Mouse (Mus musculus) v-Abl transformed pro-B cells (cell line): ENCODE data around the gene Gpt2.

ENCODE experiments used
- in situ Hi-C, 2 experiments: fragments of 400-800 bp; cut with MboI; formaldehyde crosslinking; loops; one replicate each; pipeline ENCODE4 v1.15.1; 2025; ENCODE audit not compliant: unreplicated experiment in 2 of 2

Gpt2 gene

GRCm38 (mm10) chr8:85563336-85563735 is 71.0 kb downstream of the Gpt2 start:
- in situ Hi-C loops: loop anchor here in 1 of 2 experiments (25.0 kb wide), 1 partner anchor 1349 kb away; no protein-coding TSS in a partner anchor

GRCm38 (mm10) chr8:85565186-85565585 is 72.8 kb downstream of the Gpt2 start:
- in situ Hi-C loops: loop anchor here in 1 of 2 experiments (25.0 kb wide), 1 partner anchor 1347 kb away; no protein-coding TSS in a partner anchor

GRCm38 (mm10) chr8:85567801-85568200 is 75.4 kb downstream of the Gpt2 start:
- in situ Hi-C loops: loop anchor here in 1 of 2 experiments (25.0 kb wide), 1 partner anchor 1344 kb away; no protein-coding TSS in a partner anchor

GRCm38 (mm10) chr8:85570466-85570865 is 78.1 kb downstream of the Gpt2 start:
- in situ Hi-C loops: loop anchor here in 1 of 2 experiments (25.0 kb wide), 1 partner anchor 1342 kb away; no protein-coding TSS in a partner anchor

GRCm38 (mm10) chr8:85573972-85574496 is 81.7 kb downstream of the Gpt2 start:
- in situ Hi-C loops: loop anchor here in 1 of 2 experiments (25.0 kb wide), 1 partner anchor 1338 kb away; no protein-coding TSS in a partner anchor
